Mouse (Mus musculus) common myeloid progenitor, adult 5-6 weeks (primary cell): Measurements from ENCODE around the gene Tmem219. TPM values are rescaled to one million over a fixed set of nuclear protein-coding genes. Genes with fewer than 3 reads are reported as not detected.
A peak's percentile ranks its signal among the peaks of the same experiment; 100 is the strongest.

ENCODE experiments used
- ATAC-seq: replicated peaks from 2 replicates; pipeline ENCODE4 v1.8.0; 2016; ENCODE audit warnings: low read depth, mild to moderate bottlenecking, moderate TSS enrichment, inconsistent platforms; ENCODE audit not compliant: poor library complexity, severe bottlenecking
- total RNA-seq: library from RNA; stranded (forward); fragments of 200-1000, 187-1606 nt; gene quantifications from 2 replicates; pipeline ENCODE4 v1.2.3, GENCODE M21; 2017

Tmem219 gene
- total RNA-seq, 1 experiment from 2014 or later, result 21.1 TPM

DNA sequence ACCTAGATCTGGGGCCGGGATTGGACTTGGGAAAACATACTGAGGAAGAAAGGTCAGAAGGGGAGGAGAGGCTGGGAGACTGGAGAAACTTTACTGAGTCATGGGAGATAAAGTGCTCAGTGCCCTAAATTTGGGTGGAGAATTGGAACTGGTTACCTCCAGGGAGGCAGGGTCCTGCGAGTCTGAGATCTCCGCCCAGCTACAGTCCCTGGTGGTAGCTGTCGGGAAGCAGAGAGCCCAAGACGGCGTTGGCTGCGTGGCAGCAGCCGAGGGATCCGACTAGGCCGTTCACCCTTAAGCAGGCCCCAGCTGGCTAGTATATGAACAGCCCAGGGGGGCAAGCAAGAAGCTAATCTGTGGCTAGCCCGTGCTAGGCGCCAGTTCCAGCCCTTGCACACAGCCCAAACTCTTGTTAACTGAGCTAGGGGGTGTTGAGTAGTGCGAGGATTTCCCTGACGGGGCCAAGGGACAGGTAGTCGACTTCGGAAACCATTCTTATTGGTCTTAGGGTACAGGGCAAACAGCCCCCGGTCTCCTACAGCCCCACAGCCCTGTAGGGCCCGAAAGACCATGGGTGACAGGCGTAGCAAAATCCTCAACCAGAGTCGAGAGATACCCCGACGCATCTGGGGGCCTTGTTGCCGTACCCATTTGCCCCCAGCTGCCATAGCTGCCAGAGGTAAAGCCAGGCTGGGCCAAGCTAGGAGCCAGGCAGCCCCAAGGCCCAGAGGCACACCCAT is 52.8 kb downstream of the Tmem219 start:
- no peak for ATAC-seq

- ATAC-seq, result no peak
Measured at GRCm38 (mm10) chr7:126868003-126868402, 54.7 kb downstream of the Tmem219 start.

DNA sequence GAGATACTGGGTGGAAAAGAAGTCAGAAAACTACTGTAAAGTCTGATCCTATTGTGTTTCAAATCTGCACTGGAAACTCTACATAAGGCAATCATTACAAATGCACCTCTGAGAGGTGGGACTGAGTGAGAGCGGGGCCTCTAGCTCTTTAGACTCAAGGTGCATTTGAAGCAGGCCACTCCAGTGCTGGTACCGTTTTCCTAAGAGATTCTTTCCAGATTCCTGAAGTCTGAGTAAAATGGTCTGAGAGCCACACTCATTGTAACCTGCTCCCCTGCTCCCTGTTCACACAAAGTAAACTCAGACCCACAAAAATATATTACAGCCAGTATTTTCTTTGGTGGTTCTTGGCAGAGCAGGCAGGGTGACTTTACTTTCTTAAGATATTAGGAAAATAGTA is 55.2 kb downstream of the Tmem219 start:
- no peak for ATAC-seq

- no peak for ATAC-seq
Measured at GRCm38 (mm10) chr7:126863791-126864190, 58.9 kb downstream of the Tmem219 start.

DNA sequence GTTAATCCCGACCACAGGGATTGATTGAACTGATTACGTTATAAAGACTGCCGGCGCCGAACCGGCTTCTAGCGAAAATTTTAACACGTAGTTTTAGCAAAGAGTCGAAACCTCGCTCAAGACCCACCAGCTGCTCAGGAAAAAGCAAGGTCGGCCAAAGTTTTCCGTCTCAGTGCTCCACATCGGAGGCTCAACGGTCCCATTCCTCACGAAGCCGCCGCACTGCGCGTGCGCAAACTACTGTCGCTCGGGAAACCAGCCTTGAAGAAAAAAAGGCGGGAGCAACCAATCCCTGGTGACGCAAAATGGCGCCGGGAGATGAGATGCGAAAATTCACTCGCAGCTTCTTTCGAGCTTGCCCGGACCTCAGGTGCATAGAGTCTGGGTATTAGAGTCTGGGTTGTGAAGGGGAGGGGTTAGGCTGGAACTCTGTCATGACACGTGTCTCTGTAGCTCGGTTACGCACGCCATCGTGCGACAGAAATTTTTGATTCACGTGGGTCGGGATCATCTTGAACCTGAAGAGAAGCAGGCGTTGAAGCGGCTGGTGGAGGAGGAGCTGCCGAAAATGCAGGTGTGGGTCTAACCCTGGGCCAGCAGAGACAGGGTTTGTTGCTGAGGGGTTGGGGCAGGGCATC is 60.5 kb downstream of the Tmem219 start, which contains the start of gene Ino80e:
Ino80e (minus strand) TSS at position 231 of the 638 bp plus-strand sequence.
- ATAC-seq, result peak; percentile 71

- ATAC-seq, result peak; percentile 87
Measured at GRCm38 (mm10) chr7:126861429-126862130, 61.1 kb downstream of the Tmem219 start, which contains the start of gene Hirip3. Gene Hirip3 (plus strand): TSS chr7:126861972.

- ATAC-seq, result no peak
Measured at GRCm38 (mm10) chr7:126860987-126861386, 61.7 kb downstream of the Tmem219 start.

GRCm38 (mm10) chr7:126856741-126857420 is 65.8 kb downstream of the Tmem219 start:
- no peak for ATAC-seq

DNA sequence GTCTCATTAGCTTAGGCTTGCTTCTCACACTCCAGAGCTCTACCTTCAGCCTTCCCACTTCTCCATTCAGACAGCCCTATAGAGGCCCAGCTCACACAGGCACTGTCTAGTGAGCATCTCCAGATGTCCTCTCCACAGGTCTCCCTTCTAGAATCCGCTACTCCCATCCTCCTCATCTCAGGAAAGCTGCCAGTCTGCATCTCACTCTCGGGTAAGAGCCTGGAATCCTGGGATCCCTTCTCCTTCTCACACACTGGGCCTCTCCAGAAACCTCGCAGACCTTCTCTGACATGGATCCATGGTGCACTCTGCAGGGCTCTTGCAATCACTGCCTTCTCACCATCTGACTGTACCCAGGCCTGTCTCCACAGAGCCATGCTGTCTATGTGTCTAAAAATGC is 67.1 kb downstream of the Tmem219 start:
- ATAC-seq, result no peak

- no peak for ATAC-seq
Measured at GRCm38 (mm10) chr7:126853454-126853853, 69.3 kb downstream of the Tmem219 start.

GRCm38 (mm10) chr7:126851192-126851591 is 71.5 kb downstream of the Tmem219 start:
- ATAC-seq, result no peak

DNA sequence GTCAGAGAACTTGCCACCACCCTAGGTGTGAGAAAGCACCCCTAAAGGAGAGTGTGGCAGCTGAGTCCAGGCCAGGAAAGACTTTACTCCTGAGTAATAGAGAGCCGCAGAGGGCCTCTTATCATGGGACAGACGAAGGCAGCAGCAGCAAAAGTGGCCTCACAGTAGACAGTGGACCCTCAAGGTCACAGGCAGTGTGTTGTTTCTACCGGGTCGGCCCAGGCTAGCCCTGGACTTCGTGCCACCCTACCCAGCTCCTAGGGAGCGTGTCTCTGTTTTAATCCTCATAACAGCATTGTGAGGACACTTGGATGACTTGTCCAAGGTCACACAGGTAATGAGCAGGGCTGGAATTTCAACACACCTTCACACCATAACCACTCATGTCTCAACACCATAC is 72.6 kb downstream of the Tmem219 start:
- no peak for ATAC-seq

- ATAC-seq, result no peak
Measured at GRCm38 (mm10) chr7:126848794-126849193, 73.9 kb downstream of the Tmem219 start.

- 0 out of 2 replicates have a peak, but pooled peaks have one; percentile 16 for ATAC-seq
Measured at GRCm38 (mm10) chr7:126847421-126848398, 75.0 kb downstream of the Tmem219 start.

DNA sequence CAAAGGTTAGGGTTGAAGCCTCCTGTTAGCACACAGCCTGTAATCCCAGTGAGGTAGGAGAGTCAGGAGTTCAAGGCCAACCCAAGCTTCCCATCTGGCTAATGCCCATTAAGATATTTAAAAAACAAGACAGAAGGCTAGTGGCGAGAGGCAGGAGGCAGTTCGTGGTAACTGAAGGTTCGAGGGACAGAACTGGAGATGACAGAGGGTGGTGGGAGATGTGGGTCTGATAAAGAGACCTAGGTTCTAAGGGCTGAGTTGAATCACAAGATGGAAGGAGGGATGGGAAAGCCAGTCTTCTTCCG is 75.6 kb downstream of the Tmem219 start, which contains the start of gene Doc2a:
Doc2a (plus strand) TSS at position 301 of the 305 bp plus-strand sequence.
- no peak for ATAC-seq

- ATAC-seq, result no peak
Measured at GRCm38 (mm10) chr7:126845516-126845915, 77.2 kb downstream of the Tmem219 start.

DNA sequence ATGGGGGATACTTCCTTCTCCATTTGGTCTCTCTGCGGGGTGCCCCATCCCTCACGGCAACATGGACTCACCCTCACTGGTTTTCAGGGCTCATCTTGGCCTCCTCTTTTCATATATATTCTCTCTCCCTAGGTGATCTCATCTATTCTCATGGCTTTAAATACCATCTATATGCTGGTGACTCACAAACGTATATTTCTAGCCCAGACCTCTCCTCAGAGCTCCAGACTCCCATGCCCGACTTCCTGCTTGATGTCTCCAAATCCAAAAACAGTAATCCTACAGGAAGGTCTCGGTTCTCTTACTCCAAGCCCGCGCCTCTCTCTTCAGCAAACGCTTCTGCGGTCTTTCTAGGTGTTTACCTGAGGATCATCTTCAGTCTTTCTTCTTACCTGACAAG is 79.4 kb downstream of the Tmem219 start:
- no peak for ATAC-seq
